Mouse (Mus musculus) neural tube, embryonic 12.5 days (tissue): Measurements from ENCODE around the gene Mapk8ip1. TPM values are rescaled to one million over a fixed set of nuclear protein-coding genes. Genes with fewer than 3 reads are reported as not detected.
"Not testable (repeated sequence)": the region's sequence is repeated elsewhere in the genome, so short reads cannot be mapped to it uniquely, and the experiment has no call there.

ENCODE experiments used
- ATAC-seq: fragments of 200-750 bp; cut with Nextera tagmentation; 2 replicates; pipeline ENCODE4 v1.8.0; 2017; ENCODE audit warnings: low read depth, mild to moderate bottlenecking, moderate TSS enrichment, moderate library complexity; ENCODE audit not compliant: low FRiP score
- H3K27ac ChIP-seq: fragments of 300-500 bp; sonication (generic); 2 replicates; pipeline ENCODE4 v1.5.1; 2016
- H3K27me3 ChIP-seq: fragments of 300-500 bp; sonication (generic); replicated peaks from 2 replicates; pipeline ENCODE4 v1.6.1; 2016; ENCODE audit warnings: mild to moderate bottlenecking
- H3K36me3 ChIP-seq: fragments of 300-500 bp; sonication (generic); 2 replicates; pipeline ENCODE4 v1.6.1; 2016; ENCODE audit warnings: mild to moderate bottlenecking
- H3K4me1 ChIP-seq: fragments of 300-500 bp; sonication (generic); 2 replicates; pipeline ENCODE4 v1.6.1; 2016
- H3K4me2 ChIP-seq: fragments of 300-500 bp; sonication (generic); replicated peaks from 2 replicates; pipeline ENCODE4 v1.6.1; 2016; ENCODE audit warnings: mild to moderate bottlenecking
- H3K4me3 ChIP-seq: fragments of 300-500 bp; sonication (generic); 2 replicates; pipeline ENCODE4 v1.5.1; 2016
- H3K9ac ChIP-seq: fragments of 300-500 bp; sonication (generic); 2 replicates; pipeline ENCODE4 v1.6.1; 2016; ENCODE audit warnings: mild to moderate bottlenecking
- H3K9me3 ChIP-seq: fragments of 300-500 bp; sonication (generic); 2 replicates; pipeline ENCODE4 v1.6.1; 2016; ENCODE audit warnings: mild to moderate bottlenecking
- WGBS: fragments of 180-500 bp; shearing (Covaris S2); methylation state at CpG from one replicate; pipeline ENCODE4 v1.1.7; 2016; 5-methylcytosine and 5-hydroxymethylcytosine counted together
- polyA plus RNA-seq: library from polyadenylated mRNA; unstranded; fragments of >200 nt; fragmentation: Nextera tagmentation; extraction: Ambion mirVana; gene quantifications from 2 replicates; pipeline ENCODE4 v1.2.1, GENCODE M21; 2016

Mapk8ip1 gene
- polyA plus RNA-seq, 1 experiment from 2014 or later, result 154 TPM

- ATAC-seq, H3K9me3 ChIP-seq, H3K27me3 ChIP-seq, H3K27ac ChIP-seq: not testable (repeated sequence)
- Histone ChIP-seq H3K4me2 (peak overlapping the region; percentile 79), H3K36me3 (peaks cover 15% of the 10 kb centered on the region), H3K4me1 (peaks cover 49% of the 10 kb centered on the region), H3K4me3 (peak overlapping the region; percentile 85), H3K9ac (peak overlapping the region; percentile 93; the same call in 1 of the 2 replicates)
- 61% methylated on average over 4 of the region's 4 CpGs for WGBS
Observed at GRCm38 (mm10) chr2:92399877-92400276, 1.2 kb downstream of the Mapk8ip1 start.

DNA sequence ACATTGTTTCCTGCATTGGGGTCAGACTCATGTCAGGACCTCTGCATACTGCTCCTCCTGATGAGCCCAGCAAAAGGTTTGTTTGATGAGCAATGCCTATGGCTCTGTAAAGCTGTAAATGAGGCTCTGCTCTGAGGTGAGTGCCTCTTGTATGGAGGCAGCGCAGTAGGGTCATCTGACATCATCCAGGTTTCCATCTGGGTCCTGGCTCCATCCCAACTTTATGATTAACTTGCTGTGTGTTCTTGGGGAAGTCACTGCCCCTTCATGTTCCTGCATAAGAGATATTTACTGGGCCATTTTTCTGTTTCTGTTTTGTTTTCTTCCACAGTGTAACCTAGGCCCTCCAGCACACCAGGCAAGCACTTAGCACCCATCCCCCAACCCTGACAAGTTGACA is 3.6 kb downstream of the Mapk8ip1 start:
- Histone ChIP-seq H3K4me3 (no peak overlapping the region), H3K36me3 (no peaks in the 10 kb centered on the region), H3K9me3 (no peaks in the 10 kb centered on the region), H3K9ac (no peak overlapping the region), H3K4me2 (peak overlapping the region; percentile 8), H3K27ac (no peak overlapping the region), H3K27me3 (no peaks in the 10 kb centered on the region), H3K4me1 (peaks cover 52% of the 10 kb centered on the region)
- 82% methylated on average over 1 of the region's 1 CpGs for WGBS
- no peak for ATAC-seq

DNA sequence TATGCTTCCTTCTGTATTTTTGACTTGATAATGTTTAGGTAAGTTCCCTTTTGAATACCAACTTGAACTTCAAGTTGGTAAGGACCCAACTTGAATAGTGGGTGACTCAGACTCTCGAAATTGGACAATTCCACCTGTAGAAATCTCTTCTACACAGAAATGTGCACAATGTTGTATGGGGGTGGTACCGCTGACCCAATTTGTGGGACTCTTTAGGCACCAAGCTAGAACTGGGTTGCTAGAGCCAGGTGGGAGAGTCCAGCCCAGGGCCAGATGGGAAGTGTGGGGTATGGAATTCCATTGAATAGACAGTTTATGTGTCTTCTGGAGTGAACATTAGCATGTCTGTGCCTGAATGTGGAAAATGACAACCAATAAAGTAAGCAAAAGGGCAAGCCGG is 5.5 kb downstream of the Mapk8ip1 start:
- H3K27ac ChIP-seq, result no peak overlapping the region
- no peaks in the 10 kb centered on the region for H3K36me3 ChIP-seq
- no peak overlapping the region for H3K4me2 ChIP-seq
- no peak overlapping the region for H3K9ac ChIP-seq
- peaks cover 61% of the 10 kb centered on the region for H3K4me1 ChIP-seq
- no peaks in the 10 kb centered on the region for H3K27me3 ChIP-seq
- H3K4me3 ChIP-seq, result no peak overlapping the region
- no peak for ATAC-seq
- no peaks in the 10 kb centered on the region for H3K9me3 ChIP-seq
- WGBS, result 87% methylated on average over 3 of the region's 3 CpGs

DNA sequence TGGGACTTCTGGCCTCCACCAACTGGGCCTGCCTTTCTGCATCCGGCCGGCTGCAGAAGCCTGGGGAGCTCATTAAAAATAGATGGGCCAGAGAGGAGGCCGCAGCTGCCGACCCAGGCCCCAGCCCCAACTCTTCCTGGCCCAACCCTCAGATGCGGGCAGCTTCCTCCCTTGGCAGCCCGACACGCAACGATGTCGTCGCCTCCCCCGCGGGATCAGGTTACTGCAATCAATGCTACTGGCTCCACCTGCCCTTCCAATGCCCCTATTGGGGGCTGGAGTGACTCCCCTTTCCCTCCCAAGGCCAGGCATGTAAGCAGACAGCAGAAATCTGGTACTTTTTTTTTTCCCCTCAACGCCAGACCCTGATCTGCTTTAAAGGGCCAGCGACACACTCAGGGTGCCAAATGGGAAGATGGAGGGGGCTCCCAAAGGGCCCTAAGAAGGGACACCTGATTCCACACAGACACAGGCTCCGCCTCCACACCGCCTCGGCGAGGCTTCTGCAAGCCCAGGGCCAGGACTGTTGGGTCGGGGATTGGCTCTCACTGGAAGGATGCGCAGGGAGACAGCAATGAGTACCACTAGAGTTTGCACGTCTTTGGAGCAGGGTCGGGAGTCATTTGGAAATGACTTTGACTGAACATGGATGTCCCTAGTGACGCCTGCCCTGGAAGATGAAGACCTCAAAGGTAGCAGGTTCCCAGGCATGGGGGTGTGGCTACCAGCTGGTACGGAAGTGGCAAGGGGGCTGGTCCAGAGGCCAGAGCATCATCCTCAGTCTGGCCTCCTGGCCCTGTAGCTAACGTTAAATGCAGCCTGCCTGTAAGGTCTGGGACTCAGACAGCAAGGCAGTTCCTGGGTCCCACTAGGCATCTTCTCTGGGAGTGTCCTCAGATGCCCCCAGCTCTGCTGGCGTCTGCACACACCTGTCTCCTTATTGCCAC is 8.5 kb downstream of the Mapk8ip1 start:
- Histone ChIP-seq H3K9ac (peak overlapping the region; percentile 67), H3K27ac (peak overlapping the region; percentile 85), H3K4me3 (peak overlapping the region; percentile 40), H3K4me2 (peak overlapping the region; percentile 91), H3K4me1 (peaks cover 61% of the 10 kb centered on the region), H3K27me3 (no peaks in the 10 kb centered on the region), H3K36me3 (peaks cover 1% of the 10 kb centered on the region; the same call in 1 of the 2 replicates), H3K9me3 (no peaks in the 10 kb centered on the region)
- WGBS, result 5% methylated on average over 26 of the region's 26 CpGs
- ATAC-seq, result peak; percentile 1; the same call in 1 of the 2 replicates

- Histone ChIP-seq H3K9me3 (no peaks in the 10 kb centered on the region), H3K4me3 (peak overlapping the region; percentile 40), H3K9ac (peak overlapping the region; percentile 67), H3K4me1 (peaks cover 60% of the 10 kb centered on the region), H3K36me3 (peaks cover 9% of the 10 kb centered on the region), H3K27me3 (no peaks in the 10 kb centered on the region), H3K27ac (peak overlapping the region; percentile 85), H3K4me2 (peak overlapping the region; percentile 91)
- peak; percentile 2; the same call in 1 of the 2 replicates for ATAC-seq
- 18% methylated on average over 11 of the region's 11 CpGs for WGBS
Observed at GRCm38 (mm10) chr2:92391703-92392317, 9.3 kb downstream of the Mapk8ip1 start.

DNA sequence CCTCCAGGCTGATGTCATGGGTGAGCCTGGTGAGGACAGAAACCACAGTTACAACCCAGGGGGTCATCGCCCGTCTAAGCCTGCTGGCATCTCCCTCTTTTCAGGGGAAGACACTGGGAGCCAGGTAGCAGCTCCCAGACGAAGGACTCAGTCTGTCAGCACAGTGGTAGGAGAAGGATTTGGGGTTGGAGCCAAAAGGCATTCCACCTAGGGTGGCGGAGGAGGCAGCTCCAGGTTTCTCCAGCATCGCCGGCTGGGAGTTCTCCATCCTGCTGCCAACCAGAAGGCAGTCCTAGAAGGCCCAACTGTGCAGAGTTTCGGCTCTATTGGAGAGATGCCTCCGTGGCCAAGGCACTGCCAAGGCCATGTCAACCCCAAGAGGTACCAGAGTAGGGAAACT is 9.9 kb downstream of the Mapk8ip1 start:
- peaks cover 16% of the 10 kb centered on the region for H3K36me3 ChIP-seq
- H3K4me1 ChIP-seq, result peaks cover 60% of the 10 kb centered on the region
- 90% methylated on average over 8 of the region's 8 CpGs for WGBS
- H3K4me3 ChIP-seq, result peak overlapping the region; percentile 40; the same call in 1 of the 2 replicates
- 0 out of 2 replicates have a peak overlapping the region, but pooled peaks have one; percentile 27 for H3K27ac ChIP-seq
- ATAC-seq, result no peak
- H3K27me3 ChIP-seq, result no peaks in the 10 kb centered on the region
- no peaks in the 10 kb centered on the region for H3K9me3 ChIP-seq
- peak overlapping the region; percentile 67; the same call in 1 of the 2 replicates for H3K9ac ChIP-seq
- H3K4me2 ChIP-seq, result peak overlapping the region; percentile 91

DNA sequence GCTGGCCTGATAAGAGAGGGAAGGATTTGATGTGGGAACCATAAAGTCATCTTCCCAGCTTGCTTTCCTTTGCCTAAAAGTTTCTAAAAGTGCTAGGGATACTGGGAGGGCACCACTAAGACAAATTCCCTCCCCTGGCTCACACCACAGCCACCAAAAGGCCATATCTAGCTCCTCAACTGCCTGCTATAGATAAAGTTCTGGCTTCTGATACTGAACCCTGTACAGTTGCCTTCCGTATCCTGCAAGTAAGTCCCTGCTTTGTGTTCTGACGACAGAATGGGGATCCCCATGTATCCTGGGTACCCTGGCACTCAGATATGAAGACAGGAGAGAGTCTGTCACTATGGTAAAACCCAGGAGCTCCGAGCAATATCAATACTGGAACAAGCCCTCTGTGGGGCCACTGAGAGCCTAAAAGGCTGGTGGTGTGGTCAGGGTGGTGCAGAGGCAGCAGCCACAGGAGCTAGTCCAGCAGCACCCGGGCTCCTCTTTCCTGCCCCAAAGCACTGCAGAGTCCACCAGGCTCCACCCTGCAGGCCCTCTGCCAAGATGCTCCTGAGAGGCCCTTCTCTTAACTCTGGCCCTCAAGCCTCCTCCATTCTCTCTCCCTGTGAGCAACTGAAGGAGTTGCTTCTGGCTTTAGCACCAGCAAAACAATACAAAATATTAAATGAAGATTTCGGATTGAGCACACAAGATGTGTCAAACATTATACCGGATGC is 10.7 kb downstream of the Mapk8ip1 start:
- WGBS, result 80% methylated on average over 6 of the region's 6 CpGs
- no peaks in the 10 kb centered on the region for H3K27me3 ChIP-seq
- no peak for ATAC-seq
- no peak overlapping the region for H3K4me3 ChIP-seq
- H3K4me1 ChIP-seq, result peaks cover 60% of the 10 kb centered on the region
- peaks cover 24% of the 10 kb centered on the region for H3K36me3 ChIP-seq
- peak overlapping the region; percentile 37; the same call in 1 of the 2 replicates for H3K27ac ChIP-seq
- peak overlapping the region; percentile 91 for H3K4me2 ChIP-seq
- no peaks in the 10 kb centered on the region for H3K9me3 ChIP-seq
- H3K9ac ChIP-seq, result no peak overlapping the region

DNA sequence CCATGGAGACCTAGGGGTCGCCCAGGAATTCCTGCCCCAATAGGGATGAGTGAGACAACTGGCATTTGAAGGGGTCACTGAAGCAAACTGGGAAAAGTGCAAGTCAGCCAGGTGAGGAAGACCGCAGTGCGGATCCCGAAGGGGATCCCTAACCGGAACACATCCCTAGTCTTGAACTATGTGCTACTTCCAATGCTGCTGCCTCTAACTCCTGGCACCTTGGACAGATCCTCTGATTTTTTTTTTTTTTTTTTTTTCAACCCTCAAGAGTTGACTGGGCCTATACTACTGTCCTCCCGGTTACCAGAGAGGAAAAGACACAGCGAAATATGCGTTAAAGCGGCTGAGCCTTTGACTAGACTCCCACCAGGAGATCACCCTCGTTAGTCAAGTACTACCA is 11.4 kb downstream of the Mapk8ip1 start:
- H3K4me2 ChIP-seq, result peak overlapping the region; percentile 91
- H3K9ac ChIP-seq, result no peak overlapping the region
- WGBS, result 3% methylated on average over 10 of the region's 10 CpGs
- H3K4me1 ChIP-seq, result peaks cover 60% of the 10 kb centered on the region
- H3K27ac ChIP-seq, result peak overlapping the region; percentile 37; the same call in 1 of the 2 replicates
- peak overlapping the region; percentile 78 for H3K4me3 ChIP-seq
- H3K27me3 ChIP-seq, result no peaks in the 10 kb centered on the region
- H3K9me3 ChIP-seq, result no peaks in the 10 kb centered on the region
- H3K36me3 ChIP-seq, result peaks cover 31% of the 10 kb centered on the region
- ATAC-seq, result no peak

DNA sequence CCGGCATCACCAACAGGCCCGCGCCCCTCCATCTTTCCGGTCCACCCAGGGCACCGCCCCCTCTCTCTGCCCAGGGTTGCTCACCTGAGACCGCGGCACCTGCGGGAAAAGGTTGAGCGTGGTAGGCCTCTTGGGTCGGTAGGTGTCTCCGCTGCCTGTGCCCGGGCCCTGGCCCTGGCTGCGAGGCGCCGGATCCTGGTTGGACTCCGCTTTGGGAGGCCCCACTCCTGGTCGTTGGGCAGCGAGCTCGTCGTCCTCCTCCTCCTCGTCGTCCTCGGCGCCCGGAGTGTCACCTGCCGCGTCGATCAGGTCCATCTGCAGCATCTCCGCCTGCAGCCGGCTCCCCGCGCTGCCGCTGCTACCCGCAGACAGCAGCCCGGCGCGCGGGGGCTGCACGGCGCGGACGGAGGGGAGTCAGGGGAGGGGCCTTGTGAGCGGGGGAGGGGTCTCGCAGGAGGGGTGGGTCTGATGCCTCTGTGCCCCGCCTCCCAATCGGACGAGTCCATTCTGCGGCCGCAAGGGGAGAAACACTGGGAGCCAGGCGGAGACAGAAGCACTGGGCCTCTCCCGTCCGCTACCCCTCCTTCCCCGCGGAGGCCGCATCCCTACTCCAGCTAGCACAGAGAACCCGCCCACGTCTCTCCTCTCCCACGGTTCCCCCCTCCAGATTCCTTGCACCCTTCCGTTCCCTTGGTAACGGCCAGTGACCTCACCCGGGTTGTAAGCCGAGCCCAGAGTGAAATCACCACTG is 12.0 kb downstream of the Mapk8ip1 start:
- WGBS, result under 1% methylated on average over 62 of the region's 62 CpGs
- ATAC-seq, result peak; percentile 93
- Histone ChIP-seq H3K4me2 (peak overlapping the region; percentile 91), H3K4me1 (peaks cover 60% of the 10 kb centered on the region), H3K9me3 (no peaks in the 10 kb centered on the region), H3K27me3 (no peaks in the 10 kb centered on the region), H3K27ac (peak overlapping the region; percentile 59; the same call in 1 of the 2 replicates), H3K36me3 (peaks cover 37% of the 10 kb centered on the region), H3K4me3 (peak overlapping the region; percentile 78), H3K9ac (peak overlapping the region; percentile 85)

DNA sequence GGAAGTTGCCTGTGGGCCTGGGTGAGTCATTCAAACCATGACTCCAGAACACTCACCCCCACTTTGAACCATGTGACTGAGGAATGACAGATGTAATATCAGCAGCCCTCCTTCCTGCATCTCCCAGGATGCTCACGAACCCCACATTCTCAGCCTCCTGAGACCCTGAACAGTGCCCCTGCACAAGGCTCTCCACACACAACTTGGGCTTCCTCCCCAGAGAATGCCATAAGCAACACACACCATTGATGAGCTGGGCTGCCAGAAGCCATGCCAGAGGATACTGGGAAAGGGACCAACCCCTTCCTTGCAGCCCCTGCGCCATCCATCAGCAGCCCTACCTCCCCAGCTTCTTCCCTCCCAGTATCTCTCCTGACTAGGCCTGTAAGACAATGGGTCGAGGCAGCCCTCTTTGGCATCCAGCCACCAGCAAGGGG is 13.0 kb downstream of the Mapk8ip1 start:
- no peaks in the 10 kb centered on the region for H3K9me3 ChIP-seq
- H3K4me3 ChIP-seq, result peak overlapping the region; percentile 78
- no peaks in the 10 kb centered on the region for H3K27me3 ChIP-seq
- ATAC-seq, result no peak
- WGBS, result 44% methylated on average over 3 of the region's 3 CpGs
- H3K36me3 ChIP-seq, result peaks cover 46% of the 10 kb centered on the region
- peaks cover 54% of the 10 kb centered on the region for H3K4me1 ChIP-seq
- H3K9ac ChIP-seq, result peak overlapping the region; percentile 85
- peak overlapping the region; percentile 91 for H3K4me2 ChIP-seq
- no peak overlapping the region for H3K27ac ChIP-seq

GRCm38 (mm10) chr2:92387646-92388045 is 13.4 kb downstream of the Mapk8ip1 start:
- 0 out of 2 replicates have a peak overlapping the region, but pooled peaks have one; percentile 40 for H3K9ac ChIP-seq
- H3K27me3 ChIP-seq, result no peaks in the 10 kb centered on the region
- 73% methylated on average over 4 of the region's 4 CpGs for WGBS
- peak overlapping the region; percentile 91 for H3K4me2 ChIP-seq
- ATAC-seq, result no peak
- H3K4me1 ChIP-seq, result peaks cover 49% of the 10 kb centered on the region
- H3K27ac ChIP-seq, result no peak overlapping the region
- H3K36me3 ChIP-seq, result peaks cover 51% of the 10 kb centered on the region
- H3K4me3 ChIP-seq, result peak overlapping the region; percentile 11; the same call in 1 of the 2 replicates
- H3K9me3 ChIP-seq, result no peaks in the 10 kb centered on the region
